Mouse (Mus musculus) liver, postnatal 0 days (tissue): ENCODE measurements around the gene Pagr1b.

ENCODE experiments used
- CTCF ChIP-seq: sonication (generic); IDR thresholded peaks from 2 replicates; pipeline ENCODE4 v1.5.1; 2016; ENCODE audit warnings: antibody characterized with exemption, low read depth
- EP300 ChIP-seq: IDR thresholded peaks from 2 replicates; pipeline ENCODE4 v1.6.1; 2016; ENCODE audit warnings: antibody characterized with exemption, low read depth, mild to moderate bottlenecking

- TF ChIP-seq CTCF (no peak), EP300 (no peak)
These were observed 5.2 kb downstream of the Pagr1b start for GRCm38 (mm10) chr7:127011051-127011450.
